Mouse (Mus musculus) small intestine, adult 2 months (tissue): ENCODE measurements around the gene Morc3.

Source experiments
- CTCF ChIP-seq: fragments of 200-500 bp; IDR thresholded peaks from 2 replicates; pipeline ENCODE4 v1.5.1; 2012; ENCODE audit warnings: low read depth, mild to moderate bottlenecking, control low read depth, inconsistent platforms, low read length, moderate library complexity, mixed read lengths; ENCODE audit not compliant: insufficient replicate concordance, insufficient read length; ENCODE audit errors: extremely low read depth
- POLR2A ChIP-seq: fragments of 200-500 bp; IDR thresholded peaks from 2 replicates; pipeline ENCODE4 v1.6.1; 2012; ENCODE audit warnings: low read depth, mild to moderate bottlenecking, control low read depth, inconsistent platforms, low read length, moderate library complexity

- TF ChIP-seq POLR2A (no peak), CTCF (no peak)
Measured at GRCm38 (mm10) chr16:93839049-93839448, 7.1 kb downstream of the Morc3 start.
